Mouse (Mus musculus) erythroblast, embryonic 14.5 days (primary cell): ENCODE data around the gene Fgfr4. TPM values are rescaled to one million over a fixed set of nuclear protein-coding genes. Genes with fewer than 3 reads are reported as not detected.

Source experiments
- H3K27me3 ChIP-seq: 2 replicates; pipeline ENCODE4 v1.6.1; 2012; ENCODE audit warnings: inconsistent platforms; ENCODE audit not compliant: control insufficient read depth
- H3K36me3 ChIP-seq: 2 replicates; pipeline ENCODE4 v1.6.1; 2012; ENCODE audit warnings: mild to moderate bottlenecking, inconsistent platforms; ENCODE audit not compliant: control insufficient read depth
- H3K4me1 ChIP-seq: 2 replicates; pipeline ENCODE4 v1.6.1; 2012; ENCODE audit warnings: inconsistent platforms; ENCODE audit not compliant: control insufficient read depth
- H3K4me3 ChIP-seq: replicated peaks from 2 replicates; pipeline ENCODE3; 2012; ENCODE audit warnings: moderate library complexity, mild to moderate bottlenecking, inconsistent platforms
- H3K9me3 ChIP-seq: 2 replicates; pipeline ENCODE4 v1.6.1; 2012; ENCODE audit warnings: low read length, inconsistent platforms, mixed read lengths; ENCODE audit not compliant: control insufficient read depth
- GATA1 ChIP-seq: IDR thresholded peaks from 2 replicates; pipeline ENCODE4 v1.6.1; 2012; ENCODE audit warnings: low read length, inconsistent platforms, mixed read lengths
- TAL1 ChIP-seq: IDR thresholded peaks from 3 replicates; pipeline ENCODE4 v1.6.1; 2012; ENCODE audit warnings: low read length, inconsistent platforms, mixed read lengths
- polyA plus RNA-seq: library from polyadenylated mRNA; stranded (reverse); fragments of >175 nt; gene quantifications from 2 replicates; pipeline ENCODE4 v1.2.3, GENCODE M21; 2012

Gene Fgfr4
- polyA plus RNA-seq, 1 experiment, result 0.07 TPM

GRCm38 (mm10) chr13:55213138-55213806, 60.8 kb downstream of the Fgfr4 start:
- TF ChIP-seq GATA1 (no peak), TAL1 (no peak)
- peaks cover 52% of the 10 kb centered on the region for H3K36me3 ChIP-seq
- H3K9me3 ChIP-seq, result peaks cover 2% of the 10 kb centered on the region
- peak overlapping the region; percentile 93 for H3K4me3 ChIP-seq
- peaks cover 75% of the 10 kb centered on the region for H3K4me1 ChIP-seq
- no peaks in the 10 kb centered on the region for H3K27me3 ChIP-seq

Other genes starting within 250 kb of the Fgfr4 start
- not detected in 2 replicates for gene Unc5a, start 203.2 kb upstream of the Fgfr4 start, polyA plus RNA-seq
- gene Hk3, start 131.3 kb upstream of the Fgfr4 start, polyA plus RNA-seq, result 0.08 and 0.11 TPM in 2 replicates
- 0.68 and 1.3 TPM in 2 replicates for gene Uimc1, start 52.3 kb upstream of the Fgfr4 start, polyA plus RNA-seq
- 0.61 and 0.84 TPM in 2 replicates for gene Zfp346, start 47.3 kb upstream of the Fgfr4 start, polyA plus RNA-seq
- not detected in 2 replicates for gene Gm17617, start 19.1 kb upstream of the Fgfr4 start, polyA plus RNA-seq
- gene Nsd1, start 57.1 kb downstream of the Fgfr4 start, polyA plus RNA-seq, result 0.20 and 0.48 TPM in 2 replicates
- 15.3 and 26.1 TPM in 2 replicates for gene Prelid1, start 167.9 kb downstream of the Fgfr4 start, polyA plus RNA-seq
- gene Rab24, start 169.3 kb downstream of the Fgfr4 start, polyA plus RNA-seq, result 11.5 and 12.0 TPM in 2 replicates
- 14.7 and 15.8 TPM in 2 replicates for gene Mxd3, start 177.2 kb downstream of the Fgfr4 start, polyA plus RNA-seq
- gene Lman2, start 210.1 kb downstream of the Fgfr4 start, polyA plus RNA-seq, result 2.9 and 4.8 TPM in 2 replicates
- gene Rgs14, start 217.1 kb downstream of the Fgfr4 start, polyA plus RNA-seq, result 0.03 TPM in 1 of 2 replicates, not detected in the other
- not detected in 2 replicates for gene Slc34a1, start 245.5 kb downstream of the Fgfr4 start, polyA plus RNA-seq